Mouse (Mus musculus): ENCODE measurements around the gene Map3k12. TPM values are rescaled to one million over a fixed set of nuclear protein-coding genes. Genes with fewer than 3 reads are reported as not detected.

Gene Map3k12
- 1.5 TPM in 2 replicates for polyA plus RNA-seq (2015; fragmentation: Nextera tagmentation; extraction: Ambion mirVana)

GRCm38 (mm10) chr15:102516728-102517404, at the start of gene Map3k12:
TSS of gene Map3k12 (minus strand) at chr15:102517064.
- Histone ChIP-seq H3K36me3 (replicated peaks) (peaks cover 12% of the 10 kb centered on the region), H3K4me3 (replicated peaks) (peak within 1 kb of the TSS; percentile 87), H3K27ac (replicated peaks) (peak within 1 kb of the TSS; percentile 81), H3K27me3 (peaks cover 22% of the 10 kb centered on the region), H3K4me2 (peak within 1 kb of the TSS; percentile 100), H3K4me1 (replicated peaks) (peaks cover 49% of the 10 kb centered on the region), H3K9me3 (replicated peaks) (no peaks in the 10 kb centered on the region), H3K9ac (peak within 1 kb of the TSS; percentile 70)
- WGBS (ENCODE audit: insufficient replicate concordance), result under 1% methylated on average over 43 of the region's 43 CpGs
- ATAC-seq (ENCODE audit: insufficient read depth), result no peak

DNA sequence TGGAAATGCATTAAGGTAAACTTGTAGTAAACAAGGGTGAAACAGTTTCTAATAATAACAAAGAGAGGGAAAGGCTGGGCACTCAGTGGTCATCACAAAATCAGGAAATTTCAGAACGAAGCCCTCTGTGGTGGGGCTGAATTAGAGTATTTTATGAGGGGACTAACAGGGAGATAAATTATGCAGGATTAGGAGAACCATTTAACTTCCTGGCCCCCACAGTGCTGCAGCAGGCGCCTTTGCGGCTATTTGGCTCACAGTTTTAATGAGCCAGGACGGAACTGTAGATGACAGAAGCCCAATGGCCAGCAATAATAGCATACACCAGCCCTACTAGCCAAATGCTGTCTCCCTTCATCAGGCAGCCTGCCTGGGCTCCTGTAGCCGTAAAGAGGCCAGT, 46.8 kb upstream of the Map3k12 start:
- H3K27ac ChIP-seq (replicated peaks), result no peak overlapping the region
- no peak overlapping the region for H3K4me3 ChIP-seq (replicated peaks)
- H3K4me2 ChIP-seq, result no peak overlapping the region
- H3K27me3 ChIP-seq, result no peaks in the 10 kb centered on the region
- H3K36me3 ChIP-seq (replicated peaks), result peaks cover 19% of the 10 kb centered on the region; the same call in 1 of the 2 replicates
- H3K9me3 ChIP-seq (replicated peaks), result no peaks in the 10 kb centered on the region
- 78% methylated on average over 5 of the region's 5 CpGs for WGBS (ENCODE audit: insufficient replicate concordance)
- H3K4me1 ChIP-seq (replicated peaks), result no peaks in the 10 kb centered on the region
- H3K9ac ChIP-seq, result no peak overlapping the region
- ATAC-seq (ENCODE audit: insufficient read depth), result no peak

DNA sequence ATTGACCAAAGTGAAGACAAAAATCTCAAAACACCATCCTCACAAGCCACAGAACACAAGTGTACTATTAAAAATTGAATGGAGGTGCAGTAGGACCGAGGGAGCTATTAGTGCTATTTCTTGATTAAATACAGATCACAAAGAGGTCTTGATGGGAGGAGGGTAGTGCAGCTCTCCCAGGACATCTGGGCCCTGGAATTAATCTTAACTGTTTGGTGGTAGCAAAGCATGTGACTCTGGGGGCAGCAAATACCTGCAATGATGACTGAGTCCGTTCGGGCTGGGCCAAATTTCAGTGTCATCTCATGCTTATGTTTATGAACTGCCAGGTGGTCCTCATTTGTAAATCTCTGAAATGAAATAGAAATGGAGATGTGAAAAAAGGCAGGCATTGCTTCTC, 46.2 kb upstream of the Map3k12 start:
- no peak overlapping the region for H3K9ac ChIP-seq
- peaks cover 19% of the 10 kb centered on the region; the same call in 1 of the 2 replicates for H3K36me3 ChIP-seq (replicated peaks)
- H3K4me1 ChIP-seq (replicated peaks), result no peaks in the 10 kb centered on the region
- no peaks in the 10 kb centered on the region for H3K27me3 ChIP-seq
- H3K27ac ChIP-seq (replicated peaks), result no peak overlapping the region
- 76% methylated on average over 3 of the region's 3 CpGs for WGBS (ENCODE audit: insufficient replicate concordance)
- no peak overlapping the region for H3K4me3 ChIP-seq (replicated peaks)
- no peaks in the 10 kb centered on the region for H3K9me3 ChIP-seq (replicated peaks)
- ATAC-seq (ENCODE audit: insufficient read depth), result no peak
- H3K4me2 ChIP-seq, result no peak overlapping the region

- no peaks in the 10 kb centered on the region for H3K27me3 ChIP-seq
- H3K4me3 ChIP-seq (replicated peaks), result no peak overlapping the region
- H3K36me3 ChIP-seq (replicated peaks), result peaks cover 19% of the 10 kb centered on the region; the same call in 1 of the 2 replicates
- no peak for ATAC-seq (ENCODE audit: insufficient read depth)
- 88% methylated on average over 1 of the region's 1 CpGs for WGBS (ENCODE audit: insufficient replicate concordance)
- no peaks in the 10 kb centered on the region for H3K9me3 ChIP-seq (replicated peaks)
- no peak overlapping the region for H3K9ac ChIP-seq
- no peak overlapping the region for H3K27ac ChIP-seq (replicated peaks)
- H3K4me1 ChIP-seq (replicated peaks), result no peaks in the 10 kb centered on the region
- no peak overlapping the region for H3K4me2 ChIP-seq
These were observed 45.6 kb upstream of the Map3k12 start for GRCm38 (mm10) chr15:102562491-102562890.

GRCm38 (mm10) chr15:102557580-102557979, 40.7 kb upstream of the Map3k12 start:
- Histone ChIP-seq H3K27ac (replicated peaks) (no peak overlapping the region), H3K4me1 (replicated peaks) (no peaks in the 10 kb centered on the region), H3K9me3 (replicated peaks) (no peaks in the 10 kb centered on the region), H3K36me3 (replicated peaks) (peaks cover 60% of the 10 kb centered on the region), H3K27me3 (no peaks in the 10 kb centered on the region), H3K4me2 (no peak overlapping the region), H3K4me3 (replicated peaks) (no peak overlapping the region), H3K9ac (no peak overlapping the region)
- ATAC-seq (ENCODE audit: insufficient read depth), result no peak

GRCm38 (mm10) chr15:102555581-102555980, 38.7 kb upstream of the Map3k12 start:
- WGBS (ENCODE audit: insufficient replicate concordance), result 79% methylated on average over 1 of the region's 1 CpGs
- Histone ChIP-seq H3K4me1 (replicated peaks) (no peaks in the 10 kb centered on the region), H3K9me3 (replicated peaks) (no peaks in the 10 kb centered on the region), H3K4me3 (replicated peaks) (no peak overlapping the region), H3K9ac (no peak overlapping the region), H3K27ac (replicated peaks) (no peak overlapping the region), H3K36me3 (replicated peaks) (peaks cover 69% of the 10 kb centered on the region), H3K27me3 (no peaks in the 10 kb centered on the region), H3K4me2 (no peak overlapping the region)
- ATAC-seq (ENCODE audit: insufficient read depth), result no peak

GRCm38 (mm10) chr15:102552599-102552998, 35.7 kb upstream of the Map3k12 start:
- 76% methylated on average over 5 of the region's 5 CpGs for WGBS (ENCODE audit: insufficient replicate concordance)
- H3K4me1 ChIP-seq (replicated peaks), result no peaks in the 10 kb centered on the region
- no peak overlapping the region for H3K4me2 ChIP-seq
- H3K4me3 ChIP-seq (replicated peaks), result no peak overlapping the region
- no peaks in the 10 kb centered on the region for H3K27me3 ChIP-seq
- H3K9me3 ChIP-seq (replicated peaks), result no peaks in the 10 kb centered on the region
- H3K9ac ChIP-seq, result no peak overlapping the region
- H3K36me3 ChIP-seq (replicated peaks), result peaks cover 69% of the 10 kb centered on the region
- ATAC-seq (ENCODE audit: insufficient read depth), result no peak
- no peak overlapping the region for H3K27ac ChIP-seq (replicated peaks)

GRCm38 (mm10) chr15:102547478-102547877, 30.6 kb upstream of the Map3k12 start:
- ATAC-seq (ENCODE audit: insufficient read depth), result no peak
- Histone ChIP-seq H3K4me2 (no peak overlapping the region), H3K27me3 (no peaks in the 10 kb centered on the region), H3K36me3 (replicated peaks) (peaks cover 59% of the 10 kb centered on the region), H3K4me1 (replicated peaks) (no peaks in the 10 kb centered on the region), H3K4me3 (replicated peaks) (no peak overlapping the region), H3K9me3 (replicated peaks) (no peaks in the 10 kb centered on the region), H3K9ac (no peak overlapping the region), H3K27ac (replicated peaks) (no peak overlapping the region)
- 85% methylated on average over 3 of the region's 3 CpGs for WGBS (ENCODE audit: insufficient replicate concordance)

GRCm38 (mm10) chr15:102546677-102547427, 30.0 kb upstream of the Map3k12 start:
- H3K27me3 ChIP-seq, result no peaks in the 10 kb centered on the region
- H3K9ac ChIP-seq, result no peak overlapping the region
- 83% methylated on average over 3 of the region's 3 CpGs for WGBS (ENCODE audit: insufficient replicate concordance)
- no peak overlapping the region for H3K27ac ChIP-seq (replicated peaks)
- no peaks in the 10 kb centered on the region for H3K4me1 ChIP-seq (replicated peaks)
- H3K36me3 ChIP-seq (replicated peaks), result peaks cover 58% of the 10 kb centered on the region
- H3K4me2 ChIP-seq, result no peak overlapping the region
- no peaks in the 10 kb centered on the region for H3K9me3 ChIP-seq (replicated peaks)
- no peak for ATAC-seq (ENCODE audit: insufficient read depth)
- H3K4me3 ChIP-seq (replicated peaks), result no peak overlapping the region

DNA sequence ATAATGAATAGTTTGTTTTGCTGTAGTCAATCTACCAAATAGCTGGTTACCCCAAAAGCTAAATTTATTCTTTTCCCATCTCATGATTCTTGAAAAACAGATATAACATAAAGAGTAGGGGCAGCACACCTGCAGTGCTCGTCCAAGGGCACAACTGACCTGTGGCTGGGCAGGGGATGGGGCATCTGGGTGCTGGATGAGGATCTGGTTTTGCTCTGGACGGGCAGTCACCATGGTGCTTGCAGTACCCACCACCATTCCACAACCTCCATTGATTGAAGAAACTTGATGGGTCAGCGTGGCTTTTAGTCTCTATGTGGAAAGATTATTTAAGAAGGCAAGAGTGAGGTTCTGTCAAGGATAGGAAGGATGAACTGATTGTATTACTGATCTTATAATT, 29.4 kb upstream of the Map3k12 start:
- no peaks in the 10 kb centered on the region for H3K9me3 ChIP-seq (replicated peaks)
- no peaks in the 10 kb centered on the region for H3K4me1 ChIP-seq (replicated peaks)
- no peak overlapping the region for H3K4me2 ChIP-seq
- H3K36me3 ChIP-seq (replicated peaks), result peaks cover 56% of the 10 kb centered on the region
- H3K27ac ChIP-seq (replicated peaks), result no peak overlapping the region
- no peaks in the 10 kb centered on the region for H3K27me3 ChIP-seq
- H3K9ac ChIP-seq, result no peak overlapping the region
- no peak for ATAC-seq (ENCODE audit: insufficient read depth)
- H3K4me3 ChIP-seq (replicated peaks), result no peak overlapping the region
- 70% methylated on average over 3 of the region's 3 CpGs for WGBS (ENCODE audit: insufficient replicate concordance)

- H3K9ac ChIP-seq, result no peak overlapping the region
- no peak for ATAC-seq (ENCODE audit: insufficient read depth)
- H3K27ac ChIP-seq (replicated peaks), result no peak overlapping the region
- no peaks in the 10 kb centered on the region for H3K27me3 ChIP-seq
- H3K4me2 ChIP-seq, result no peak overlapping the region
- H3K9me3 ChIP-seq (replicated peaks), result no peaks in the 10 kb centered on the region
- no peak overlapping the region for H3K4me3 ChIP-seq (replicated peaks)
- no peaks in the 10 kb centered on the region for H3K4me1 ChIP-seq (replicated peaks)
- H3K36me3 ChIP-seq (replicated peaks), result peaks cover 64% of the 10 kb centered on the region
- WGBS (ENCODE audit: insufficient replicate concordance), result 70% methylated on average over 4 of the region's 4 CpGs
These were observed 27.9 kb upstream of the Map3k12 start for GRCm38 (mm10) chr15:102544801-102545200.

All from liver, embryonic 15.5 days (tissue).